Mouse (Mus musculus): ENCODE data around the gene Cog8.

GRCm38 (mm10) chr8:107100635-107101034 is 44.1 kb upstream of the Cog8 start:
- no peak for TF ChIP-seq CTCF (IDR thresholded peaks at IDR 0.05; ENCODE audit: borderline replicate concordance, insufficient read depth, low read length)
- no peak for TF ChIP-seq POLR2A (IDR thresholded peaks at IDR 0.05; ENCODE audit: low read depth, low read length)
